Mouse (Mus musculus): Measurements from ENCODE around the gene Gm49405. TPM values are rescaled to one million over a fixed set of nuclear protein-coding genes. Genes with fewer than 3 reads are reported as not detected.
A peak's percentile ranks its signal among the peaks of the same experiment; 100 is the strongest.

The Gm49405 gene
- polyA plus RNA-seq, 3 experiments from 2014 or later = 0.16 to 0.99 (median 0.44) TPM

DNA sequence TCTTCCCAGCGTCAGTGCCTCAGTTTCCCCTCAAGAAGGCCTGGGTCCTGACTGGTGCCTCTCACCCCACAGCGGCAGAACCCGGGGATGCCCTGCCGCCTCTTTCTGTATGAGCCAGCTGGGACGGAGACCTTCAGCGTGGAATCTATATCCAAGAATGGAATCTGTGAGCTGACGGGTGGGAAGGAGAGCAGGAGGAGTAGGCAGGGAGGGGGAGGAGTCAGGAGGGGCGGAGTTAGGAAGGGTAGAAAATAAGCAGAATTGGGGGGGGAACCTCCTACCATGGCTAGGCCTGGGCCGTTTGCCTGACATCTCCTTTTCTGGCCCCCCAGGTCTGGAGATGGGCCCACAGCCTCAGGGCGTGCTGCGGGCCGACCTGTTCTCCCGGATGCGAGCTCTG, 12.4 kb upstream of the Gm49405 start:
- no peak for ATAC-seq

- no peak for ATAC-seq
Measured at GRCm38 (mm10) chr19:3988750-3989149, 11.7 kb upstream of the Gm49405 start.

DNA sequence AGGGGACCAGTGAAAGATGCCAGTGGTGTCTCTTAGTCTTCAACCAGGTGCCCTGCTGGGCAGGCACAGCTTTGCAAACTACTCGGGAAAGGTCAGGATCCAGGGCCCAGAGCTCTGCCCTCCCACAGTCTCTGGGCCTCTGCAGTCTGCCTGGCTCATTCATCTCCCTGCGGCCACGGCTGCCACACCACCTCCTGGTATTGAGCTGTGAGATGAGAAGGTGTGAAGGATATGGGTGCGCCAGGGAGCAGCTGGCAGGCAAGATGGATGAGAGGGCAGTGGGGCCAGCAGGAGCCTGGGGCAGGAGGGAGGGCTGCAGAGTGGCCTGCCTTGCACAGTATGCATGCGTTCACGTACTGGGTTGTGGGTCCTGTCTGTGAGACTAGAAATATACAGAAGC, 9.6 kb upstream of the Gm49405 start:
- ATAC-seq = no peak

GRCm38 (mm10) chr19:3991562-3991961, 8.9 kb upstream of the Gm49405 start:
- ATAC-seq = no peak

DNA sequence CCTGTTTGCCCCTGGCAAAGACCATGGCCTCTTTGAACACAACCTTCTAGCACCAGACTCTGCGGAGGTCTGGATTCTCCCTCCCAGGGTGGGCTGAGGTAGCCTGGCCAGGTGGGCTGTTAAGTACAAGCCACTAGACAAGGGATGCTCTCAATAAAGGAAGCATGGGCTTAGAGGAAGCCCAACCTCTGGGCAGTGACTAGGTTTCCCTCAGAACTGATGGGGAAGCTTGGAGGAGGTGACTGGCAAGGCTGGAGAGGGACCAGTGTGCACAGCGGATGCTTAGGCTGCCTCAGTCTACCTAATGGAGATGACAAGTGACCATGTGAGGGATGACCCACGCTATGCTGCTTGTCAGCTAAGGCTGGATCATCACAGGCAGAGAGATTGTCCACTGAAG, 8.5 kb upstream of the Gm49405 start:
- no peak for ATAC-seq

DNA sequence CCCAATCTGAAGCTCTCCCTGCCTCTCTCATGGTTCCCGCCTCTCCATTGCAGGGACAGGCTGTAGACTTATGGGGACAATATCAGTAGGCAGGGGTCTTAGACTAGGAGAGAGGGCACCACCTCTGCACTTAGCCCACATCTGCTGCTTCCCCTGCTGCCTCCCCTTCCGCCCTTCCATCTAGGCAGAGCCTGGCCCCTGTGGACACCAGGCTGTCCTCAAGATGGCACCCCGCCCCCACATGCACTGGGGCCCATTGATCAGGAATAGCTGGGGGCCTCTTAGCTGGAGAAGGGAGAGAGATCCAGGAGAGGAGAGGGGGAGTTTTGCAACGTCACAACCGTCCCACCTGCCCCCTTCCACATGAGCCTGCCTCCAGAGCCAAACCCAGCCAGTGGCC, 8.0 kb upstream of the Gm49405 start, which contains the start of gene Tbx10:
Gene Tbx10, plus strand, starts transcription at position 337 of the 400 bp plus-strand sequence.
- ATAC-seq = no peak

- ATAC-seq = no peak
Measured at GRCm38 (mm10) chr19:3994932-3995331, 5.5 kb upstream of the Gm49405 start.

DNA sequence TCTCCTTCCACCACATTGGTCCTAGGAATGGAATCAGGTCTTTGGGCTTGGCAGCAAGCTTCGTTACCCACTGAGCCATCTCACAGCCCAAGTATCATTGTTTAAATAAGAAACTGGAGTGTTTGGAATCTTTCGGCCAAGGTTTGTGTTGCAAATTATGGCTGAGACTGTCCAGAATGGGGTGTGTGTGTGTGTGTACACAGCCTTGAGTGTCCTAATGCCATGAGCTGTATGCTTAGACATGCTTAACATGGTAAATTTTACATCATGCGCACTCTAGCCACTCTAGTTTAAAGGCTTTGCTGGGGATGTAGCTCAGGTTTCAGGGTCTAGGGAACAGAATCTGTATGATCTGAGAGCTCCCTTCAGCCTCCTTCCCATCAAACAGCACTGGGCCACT, 4.9 kb upstream of the Gm49405 start:
- ATAC-seq = no peak

DNA sequence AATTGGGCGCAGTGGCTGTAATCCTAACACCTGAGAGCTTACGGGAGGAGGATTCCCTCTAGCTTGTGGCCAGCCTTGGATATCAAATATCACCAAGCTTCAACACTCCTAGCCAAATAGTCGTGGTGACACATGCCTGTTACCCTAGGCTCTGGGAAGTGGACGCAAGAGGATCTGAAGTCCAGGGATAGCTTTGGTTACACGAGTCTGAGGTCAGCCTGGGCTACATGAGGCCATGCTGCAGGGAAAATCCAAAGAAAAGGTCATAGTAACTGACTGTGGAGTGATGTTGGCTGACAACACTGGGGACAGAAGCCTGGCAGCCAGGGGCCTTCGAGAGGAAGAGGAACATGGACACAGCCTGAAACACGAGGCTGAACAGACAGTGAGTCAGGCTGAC, 4.3 kb upstream of the Gm49405 start:
- no peak for ATAC-seq

GRCm38 (mm10) chr19:3996747-3997146, 3.7 kb upstream of the Gm49405 start:
- ATAC-seq = no peak

DNA sequence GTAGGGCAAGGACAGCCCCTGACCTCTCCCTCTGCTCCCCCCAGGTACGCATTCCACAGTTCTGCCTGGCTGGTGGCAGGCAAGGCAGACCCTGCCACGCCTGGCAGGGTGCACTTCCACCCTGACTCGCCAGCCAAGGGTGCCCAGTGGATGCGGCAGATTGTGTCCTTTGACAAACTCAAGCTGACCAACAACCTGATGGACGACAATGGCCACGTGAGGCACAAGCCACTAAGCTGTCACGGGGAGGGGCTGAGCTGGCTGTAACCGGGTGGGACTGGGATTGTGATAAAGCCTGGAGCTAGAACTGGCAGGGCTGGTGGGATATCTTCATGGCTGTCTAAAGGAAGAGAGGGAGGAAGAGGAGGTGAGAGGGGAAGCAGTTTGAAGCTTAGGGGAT, 3.2 kb upstream of the Gm49405 start:
- no peak for ATAC-seq

DNA sequence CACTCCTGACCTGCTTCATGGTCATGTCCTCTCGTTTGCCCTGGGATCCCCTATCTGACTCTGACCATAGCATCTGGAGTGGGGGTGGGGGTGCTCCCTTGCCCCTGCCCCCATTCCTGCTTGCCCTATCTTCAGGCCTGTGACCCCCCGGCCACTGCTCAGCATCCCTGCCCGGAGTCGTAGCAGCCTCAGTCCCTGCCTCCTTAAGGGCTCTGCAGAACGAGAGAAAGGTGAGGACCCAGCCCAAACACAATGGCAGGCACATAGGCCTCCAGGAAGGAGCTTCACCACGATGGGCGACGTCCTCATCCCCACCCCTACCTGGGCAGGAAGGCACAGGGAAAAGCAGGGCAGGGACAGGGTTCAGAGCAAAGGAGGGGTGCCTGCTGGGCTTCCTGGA, 2.1 kb upstream of the Gm49405 start:
- ATAC-seq = no peak

DNA sequence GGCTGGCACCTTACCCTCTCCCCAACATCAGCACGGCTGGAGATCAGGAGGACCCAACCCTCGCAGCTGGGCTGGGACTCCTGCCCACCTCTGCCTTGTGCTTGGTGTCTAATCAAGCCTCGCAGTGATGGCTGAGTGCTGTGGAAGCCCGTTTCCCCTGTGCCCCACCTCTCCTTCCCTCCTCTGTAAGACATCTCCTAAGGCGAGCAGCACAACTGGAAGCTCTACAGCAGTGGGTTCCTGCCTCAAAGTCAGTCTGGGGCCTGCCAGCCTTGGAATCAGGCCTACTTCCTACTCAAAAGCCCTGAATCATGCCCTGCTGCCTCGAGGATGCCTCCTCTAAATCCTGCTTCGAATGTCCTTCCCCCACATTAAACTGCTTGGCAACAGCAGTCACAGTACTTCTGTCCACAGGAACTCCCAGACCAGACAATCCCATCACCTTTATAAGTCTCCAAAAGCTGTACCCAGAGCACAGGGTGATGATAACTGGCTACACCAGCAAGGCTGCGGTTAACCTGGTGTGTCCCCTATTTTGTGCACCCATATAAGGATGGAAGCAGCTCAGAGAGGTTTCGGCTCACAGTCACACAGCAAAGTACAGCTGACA, 1.2 kb upstream of the Gm49405 start:
- ATAC-seq = no peak

- ATAC-seq = no peak
Measured at GRCm38 (mm10) chr19:4000949-4001525, 611 bp downstream of the Gm49405 start.

- ATAC-seq = no peak
Measured at GRCm38 (mm10) chr19:4001752-4002151, 1.3 kb downstream of the Gm49405 start.

- no peak for ATAC-seq
Measured at GRCm38 (mm10) chr19:4003112-4003511, 2.7 kb downstream of the Gm49405 start, which contains the start of gene Doc2g. Gene Doc2g, plus strand, starts transcription at chr19:4003313.

GRCm38 (mm10) chr19:4003641-4004040, 3.2 kb downstream of the Gm49405 start:
- no peak for ATAC-seq

DNA sequence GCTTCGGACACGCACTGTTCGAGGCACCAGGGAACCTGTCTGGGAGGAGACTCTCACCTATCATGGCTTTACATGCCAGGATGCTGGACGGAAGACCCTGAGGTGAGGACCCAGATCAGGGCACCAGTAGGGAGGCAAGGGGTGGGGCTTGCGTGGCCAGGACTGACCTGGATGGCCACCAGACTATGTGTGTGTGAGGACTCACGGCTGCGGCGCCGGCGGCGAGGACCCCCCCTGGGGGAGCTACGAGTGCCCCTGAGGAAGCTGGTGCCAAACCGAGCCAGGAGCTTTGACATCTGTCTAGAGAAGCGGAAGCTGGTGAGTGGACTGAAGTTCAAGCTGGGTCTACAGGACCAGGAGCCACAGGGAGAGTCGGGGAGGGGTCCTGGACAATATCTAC, 3.9 kb downstream of the Gm49405 start:
- no peak for ATAC-seq

DNA sequence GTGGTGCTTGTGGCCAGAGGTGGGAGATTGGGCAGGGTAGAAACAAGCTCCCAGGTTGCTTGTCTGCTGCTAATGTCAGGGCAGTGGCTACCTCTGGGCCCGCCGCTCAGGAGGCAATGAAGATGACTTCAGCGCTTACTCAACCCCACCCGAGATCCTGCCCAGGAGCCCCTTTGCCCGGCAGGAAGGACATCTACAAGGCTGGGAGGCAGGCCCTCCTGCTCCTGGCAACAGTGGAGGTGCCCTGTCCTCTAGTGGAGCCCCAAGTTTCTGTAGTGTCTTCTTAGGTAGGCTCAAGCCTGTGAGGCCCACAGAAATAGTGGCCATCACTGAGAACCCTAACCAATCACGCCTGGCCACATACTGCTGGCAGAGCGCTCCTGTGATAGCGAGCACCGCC, 4.7 kb downstream of the Gm49405 start:
- no peak for ATAC-seq

GRCm38 (mm10) chr19:4005971-4006370, 5.5 kb downstream of the Gm49405 start:
- no peak for ATAC-seq

GRCm38 (mm10) chr19:4011086-4011485, 10.7 kb downstream of the Gm49405 start:
- ATAC-seq = no peak

DNA sequence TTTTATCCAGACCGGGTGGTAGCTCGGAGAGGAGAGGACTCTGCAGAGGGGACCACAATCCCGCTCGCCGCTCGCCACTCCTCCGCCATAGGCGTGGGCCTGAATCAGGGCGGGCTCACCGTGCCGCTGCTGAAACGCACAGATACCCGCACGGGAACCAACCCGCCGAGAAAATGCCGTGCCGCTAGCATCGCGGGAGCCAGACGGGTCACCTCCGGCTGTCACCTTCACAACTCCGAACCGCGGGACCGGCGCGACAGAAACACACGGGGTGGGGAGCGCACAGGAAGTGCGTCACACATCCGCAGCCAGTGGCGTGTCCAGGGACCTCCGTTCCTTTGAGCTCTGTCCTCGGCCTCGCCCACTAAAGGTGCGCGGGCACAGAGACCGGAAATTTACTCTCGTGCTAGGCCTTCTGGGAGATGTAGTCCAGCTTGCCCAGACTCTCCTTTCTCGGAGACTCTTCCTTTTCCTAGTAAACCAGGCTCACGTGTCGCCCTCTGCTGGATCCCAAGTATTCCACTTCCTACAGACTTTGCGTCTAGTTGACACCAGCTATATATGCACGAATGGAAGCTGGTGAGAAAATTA, 12.1 kb downstream of the Gm49405 start, which contains the start of gene Ndufv1:
Gene Ndufv1, minus strand, starts transcription at position 375 of the 591 bp plus-strand sequence.
- ATAC-seq = peak; percentile 99

DNA sequence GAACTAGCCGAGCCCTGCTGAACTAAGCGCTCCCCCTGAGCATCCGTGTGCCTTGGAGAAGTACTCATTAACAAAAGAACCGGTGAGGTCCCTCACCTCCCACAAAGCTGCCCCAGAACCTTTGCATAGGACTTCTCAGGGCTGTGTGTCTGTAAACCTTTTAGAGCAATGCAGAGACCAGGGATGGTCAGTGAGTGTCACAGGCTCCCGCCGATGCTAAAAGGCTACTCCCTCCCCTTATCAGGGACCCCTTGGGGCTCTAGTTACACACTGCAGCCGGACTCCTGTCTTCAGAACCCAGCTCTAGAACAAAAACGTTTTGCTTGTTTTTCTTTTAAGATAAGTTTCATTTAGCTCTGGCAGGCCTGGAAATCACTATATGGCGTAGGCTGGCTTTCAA, 12.6 kb downstream of the Gm49405 start:
- no peak for ATAC-seq

DNA sequence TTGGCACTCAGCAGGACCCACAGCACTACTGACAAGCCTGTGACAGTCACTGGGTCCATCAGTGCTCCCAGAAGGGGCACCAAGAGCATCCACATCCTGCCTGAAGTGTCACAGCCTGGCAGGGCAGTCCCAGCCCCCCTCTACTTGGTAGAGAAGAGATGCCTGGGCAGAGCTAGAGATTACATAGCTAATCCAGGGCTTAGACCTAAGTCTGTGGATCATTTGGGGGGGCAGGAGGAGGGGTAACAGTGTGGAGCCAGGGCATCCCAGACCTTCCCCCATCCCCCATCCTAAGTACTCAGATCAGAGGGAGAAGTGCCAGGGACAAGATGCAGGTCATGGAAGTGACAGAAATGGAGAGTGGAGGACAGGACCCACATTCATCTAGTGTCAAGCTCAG, 14.4 kb downstream of the Gm49405 start:
- ATAC-seq = no peak
